Mouse (Mus musculus): ENCODE data around the gene Lars2. TPM values are rescaled to one million over a fixed set of nuclear protein-coding genes. Genes with fewer than 3 reads are reported as not detected.
"Not testable (repeated sequence)": the region's sequence is repeated elsewhere in the genome, so short reads cannot be mapped to it uniquely, and the experiment has no call there.

Lars2 gene
- polyA plus RNA-seq, 1 experiment from 2014 or later, result 718 TPM

DNA sequence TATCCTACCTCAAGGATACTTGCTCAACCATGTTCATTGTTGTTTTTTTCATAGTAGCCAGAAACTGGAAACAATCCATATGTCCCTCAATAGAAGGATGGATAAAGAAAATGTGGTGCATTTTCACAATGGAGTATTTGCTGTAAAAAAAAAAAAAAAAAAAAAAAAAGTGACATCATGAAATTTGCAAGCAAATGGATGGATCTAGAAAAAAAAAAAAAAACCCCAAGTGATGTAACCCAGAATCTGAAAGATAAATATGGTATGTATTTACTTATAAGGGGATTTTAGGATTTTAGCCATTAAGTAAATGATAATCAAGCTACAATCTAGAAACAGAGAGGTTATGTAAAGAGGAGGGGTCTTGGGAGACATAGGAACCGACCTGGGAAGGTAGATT lies 1.4 kb upstream of the Lars2 start:
- H3K9ac ChIP-seq, result no peak overlapping the region
- H3K4me2 ChIP-seq, result no peak overlapping the region
- ATAC-seq (ENCODE audit: low FRiP score, low read depth), result no peak
- no peak overlapping the region for H3K4me3 ChIP-seq
- H3K4me1 ChIP-seq (replicated peaks), result peaks cover 17% of the 10 kb centered on the region
- WGBS, result 80% methylated on average over 1 of the region's 1 CpGs
- H3K9me3 ChIP-seq, result no peaks in the 10 kb centered on the region
- H3K27me3 ChIP-seq, result no peaks in the 10 kb centered on the region
- no peak overlapping the region for H3K27ac ChIP-seq (replicated peaks)
- no peaks in the 10 kb centered on the region for H3K36me3 ChIP-seq

DNA sequence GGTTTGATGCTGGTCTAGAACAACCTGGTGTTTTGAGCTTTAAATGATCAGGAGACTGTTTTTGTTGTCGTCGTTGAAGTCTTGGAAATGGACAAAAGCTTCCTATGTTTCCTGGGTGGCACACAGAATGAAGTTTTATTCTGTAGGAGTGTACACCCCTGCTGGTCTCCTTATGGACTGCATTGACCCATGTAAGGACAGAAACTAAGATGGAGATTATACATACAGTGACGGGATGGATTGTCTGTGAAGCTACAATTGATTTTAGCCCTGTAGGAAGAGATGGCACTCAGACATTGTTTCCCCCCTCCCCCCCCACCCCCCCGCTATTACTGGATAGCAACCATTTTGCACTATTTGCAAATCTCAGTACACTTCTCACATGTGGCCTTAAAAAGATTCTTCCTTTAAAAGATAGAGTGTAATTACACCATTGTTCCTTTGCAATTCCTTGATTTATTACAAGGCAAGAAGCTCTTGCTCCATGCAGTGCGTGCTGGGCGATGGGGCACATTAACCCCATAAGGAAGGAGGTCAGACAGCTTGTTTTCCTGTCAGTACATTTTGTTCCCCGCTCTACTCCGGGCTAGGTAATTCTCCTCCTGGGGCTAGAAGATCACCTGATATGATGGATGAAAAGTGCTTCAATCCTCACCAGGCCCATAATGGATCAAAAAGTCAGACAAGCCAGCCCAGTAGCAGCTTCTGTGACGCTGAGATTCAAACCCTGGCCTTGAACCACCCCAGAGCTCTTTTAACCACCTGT lies 602 bp upstream of the Lars2 start:
- Histone ChIP-seq H3K9ac (peak overlapping the region; percentile 50), H3K36me3 (no peaks in the 10 kb centered on the region), H3K27ac (replicated peaks) (peak overlapping the region; percentile 89), H3K4me2 (peak overlapping the region; percentile 59), H3K27me3 (no peaks in the 10 kb centered on the region), H3K4me3 (peak overlapping the region; percentile 57), H3K9me3 (no peaks in the 10 kb centered on the region), H3K4me1 (replicated peaks) (peaks cover 17% of the 10 kb centered on the region)
- ATAC-seq (ENCODE audit: low FRiP score, low read depth), result peak; percentile 86
- 20% methylated on average over 9 of the region's 9 CpGs for WGBS

DNA sequence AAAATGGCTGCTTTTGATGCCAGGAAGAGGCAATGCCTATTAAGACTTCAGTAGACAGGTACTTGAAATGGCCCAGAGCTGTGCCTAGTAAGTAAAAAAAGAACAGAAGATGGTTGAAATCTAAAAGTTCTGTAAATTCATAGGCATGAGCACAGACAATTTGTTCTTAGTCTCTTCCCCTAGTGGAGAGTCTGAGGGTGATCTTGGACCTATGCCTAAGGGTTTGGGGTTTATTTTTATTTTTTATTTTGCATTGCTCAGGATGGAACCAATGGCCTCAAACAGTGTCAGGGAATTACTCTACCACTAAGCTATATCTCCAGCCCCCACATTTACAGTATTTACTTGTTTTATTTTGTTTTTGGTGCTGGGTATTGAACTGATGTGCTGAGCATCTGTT lies 909 bp downstream of the Lars2 start:
- H3K4me1 ChIP-seq (replicated peaks), result peaks cover 17% of the 10 kb centered on the region
- H3K36me3 ChIP-seq, result peaks cover 5% of the 10 kb centered on the region; the same call in 1 of the 2 replicates
- H3K9me3 ChIP-seq, result no peaks in the 10 kb centered on the region
- peak overlapping the region; percentile 89; the same call in 1 of the 2 replicates for H3K27ac ChIP-seq (replicated peaks)
- H3K9ac ChIP-seq, result peak overlapping the region; percentile 62
- peak overlapping the region; percentile 59 for H3K4me2 ChIP-seq
- no peak for ATAC-seq (ENCODE audit: low FRiP score, low read depth)
- peak overlapping the region; percentile 57 for H3K4me3 ChIP-seq
- no peaks in the 10 kb centered on the region for H3K27me3 ChIP-seq

DNA sequence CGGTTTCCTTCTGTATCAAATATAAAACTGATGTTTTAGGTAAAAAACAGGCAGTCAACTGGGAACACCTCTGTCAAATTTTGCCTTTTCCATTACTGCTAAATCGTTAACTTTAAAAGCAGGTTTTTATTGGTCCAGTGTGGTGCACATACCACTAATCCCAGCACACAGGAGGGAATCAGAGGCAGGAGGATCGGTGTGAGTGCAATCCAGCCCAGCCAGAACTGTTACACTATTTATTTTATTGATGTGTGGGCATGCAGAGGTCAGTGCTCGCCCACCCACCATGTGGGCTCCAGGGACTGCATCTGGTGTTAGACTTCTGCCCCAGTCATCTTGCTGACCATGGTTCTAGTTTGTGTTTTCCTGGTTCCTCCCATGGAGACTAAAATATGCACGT lies 15.7 kb downstream of the Lars2 start:
- no peaks in the 10 kb centered on the region for H3K9me3 ChIP-seq
- H3K4me1 ChIP-seq (replicated peaks), result peaks cover 14% of the 10 kb centered on the region
- H3K9ac ChIP-seq, result no peak overlapping the region
- H3K27me3 ChIP-seq, result no peaks in the 10 kb centered on the region
- no peak overlapping the region for H3K4me2 ChIP-seq
- H3K36me3 ChIP-seq, result peaks cover 17% of the 10 kb centered on the region; the same call in 1 of the 2 replicates
- H3K27ac ChIP-seq (replicated peaks), result no peak overlapping the region
- H3K4me3 ChIP-seq, result no peak overlapping the region
- ATAC-seq (ENCODE audit: low FRiP score, low read depth), result no peak
- 78% methylated on average over 5 of the region's 5 CpGs for WGBS

DNA sequence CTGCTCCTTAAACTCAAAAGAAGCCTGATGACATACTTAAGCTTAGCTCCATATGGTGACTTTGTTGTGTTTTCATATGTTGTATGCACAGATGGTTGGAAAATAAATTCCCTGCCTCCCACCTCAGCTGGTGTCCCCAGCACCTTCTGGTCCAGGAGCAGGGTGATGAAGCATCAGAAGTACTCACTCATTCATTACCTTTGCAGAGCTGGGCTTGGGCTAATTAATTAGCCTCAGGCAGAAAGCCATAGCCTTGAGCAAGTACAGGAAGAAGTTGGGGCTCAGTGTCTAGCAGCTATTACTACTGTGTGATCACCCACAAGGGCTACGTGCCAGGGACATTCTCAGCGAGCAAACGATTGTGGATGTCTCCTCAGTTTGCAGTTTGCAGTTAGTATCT lies 18.0 kb downstream of the Lars2 start:
- H3K4me2 ChIP-seq, result no peak overlapping the region
- no peak overlapping the region for H3K4me3 ChIP-seq
- H3K27ac ChIP-seq (replicated peaks), result peak overlapping the region; percentile 31; the same call in 1 of the 2 replicates
- H3K9ac ChIP-seq, result no peak overlapping the region
- H3K36me3 ChIP-seq, result 0 out of 2 replicates have a peak, but pooled peaks cover 5% of the 10 kb centered on the region
- peak; percentile 45; the same call in 1 of the 2 replicates for ATAC-seq (ENCODE audit: low FRiP score, low read depth)
- 50% methylated on average over 3 of the region's 3 CpGs for WGBS
- no peaks in the 10 kb centered on the region for H3K27me3 ChIP-seq
- no peaks in the 10 kb centered on the region for H3K9me3 ChIP-seq
- peaks cover 14% of the 10 kb centered on the region for H3K4me1 ChIP-seq (replicated peaks)

DNA sequence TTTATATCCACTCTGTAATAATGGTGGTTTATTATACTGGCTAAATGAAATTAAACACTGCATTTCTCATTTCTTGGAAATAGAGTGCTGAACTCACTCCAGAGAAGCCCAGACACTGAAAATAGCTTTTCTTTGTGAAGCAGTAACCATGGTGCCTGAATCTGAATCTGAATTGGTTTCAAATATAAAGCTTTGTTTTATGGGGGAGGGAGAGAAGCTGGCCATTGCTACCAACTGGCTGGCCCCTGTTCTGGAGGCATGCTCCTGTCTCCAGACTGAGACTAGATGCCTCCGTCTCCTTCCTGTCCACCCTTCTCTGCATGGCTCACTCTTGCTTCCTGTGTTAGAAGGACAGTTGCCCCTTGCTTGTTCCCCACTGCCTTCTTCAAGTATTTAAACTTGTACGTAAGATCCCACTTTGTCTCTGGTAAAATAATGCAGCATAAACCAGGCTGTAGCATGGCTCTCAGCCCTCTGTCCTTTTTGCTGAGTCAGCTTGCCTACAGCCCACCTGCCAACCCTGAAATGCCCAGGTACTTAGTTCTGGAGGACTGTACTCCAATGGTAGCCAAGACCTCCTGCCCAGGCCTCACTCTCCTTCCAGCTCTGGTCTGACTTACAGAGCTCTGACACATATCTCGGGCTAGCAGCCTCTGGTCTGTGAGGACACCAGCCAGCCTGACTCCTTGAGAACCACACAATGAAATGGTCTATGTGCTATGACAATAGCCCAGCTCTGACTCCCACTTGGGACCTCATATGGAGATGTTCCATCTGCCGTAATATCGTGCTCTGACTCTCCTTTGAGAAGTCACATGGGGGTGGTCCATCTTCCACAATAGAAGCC lies 18.8 kb downstream of the Lars2 start:
- Histone ChIP-seq H3K4me2 (no peak overlapping the region), H3K9ac (no peak overlapping the region), H3K9me3 (no peaks in the 10 kb centered on the region), H3K27ac (replicated peaks) (peak overlapping the region; percentile 40; the same call in 1 of the 2 replicates), H3K36me3 (0 out of 2 replicates have a peak, but pooled peaks cover 5% of the 10 kb centered on the region), H3K4me3 (no peak overlapping the region), H3K4me1 (replicated peaks) (peaks cover 14% of the 10 kb centered on the region), H3K27me3 (no peaks in the 10 kb centered on the region)
- 42% methylated on average over 5 of the region's 5 CpGs for WGBS
- peak; percentile 63; the same call in 1 of the 2 replicates for ATAC-seq (ENCODE audit: low FRiP score, low read depth)

DNA sequence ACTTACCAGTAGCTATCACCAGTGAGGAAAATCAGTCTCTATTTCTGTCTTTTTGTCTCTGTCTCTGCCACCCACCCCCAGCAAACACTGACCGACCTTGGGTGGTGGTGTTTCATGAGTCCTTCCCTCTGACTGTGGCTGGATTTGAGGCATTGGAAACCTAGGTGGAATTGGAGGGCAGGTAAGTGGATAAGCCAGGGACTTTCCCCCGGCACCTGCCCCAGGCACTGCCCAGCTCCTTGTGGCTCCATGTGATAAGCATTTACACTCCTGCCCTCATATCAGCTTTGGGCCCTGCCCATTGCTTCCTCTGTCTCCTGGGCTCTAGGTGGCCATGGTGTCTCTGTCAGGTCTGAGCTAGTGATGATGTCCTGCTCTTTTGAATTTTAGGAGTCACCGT lies 19.6 kb downstream of the Lars2 start:
- Histone ChIP-seq H3K36me3 (0 out of 2 replicates have a peak, but pooled peaks cover 5% of the 10 kb centered on the region), H3K4me1 (replicated peaks) (peaks cover 14% of the 10 kb centered on the region), H3K9me3 (no peaks in the 10 kb centered on the region), H3K27me3 (no peaks in the 10 kb centered on the region), H3K9ac (no peak overlapping the region), H3K4me2 (no peak overlapping the region), H3K27ac (replicated peaks) (no peak overlapping the region), H3K4me3 (no peak overlapping the region)
- ATAC-seq (ENCODE audit: low FRiP score, low read depth), result no peak
- WGBS, result 95% methylated on average over 3 of the region's 3 CpGs

DNA sequence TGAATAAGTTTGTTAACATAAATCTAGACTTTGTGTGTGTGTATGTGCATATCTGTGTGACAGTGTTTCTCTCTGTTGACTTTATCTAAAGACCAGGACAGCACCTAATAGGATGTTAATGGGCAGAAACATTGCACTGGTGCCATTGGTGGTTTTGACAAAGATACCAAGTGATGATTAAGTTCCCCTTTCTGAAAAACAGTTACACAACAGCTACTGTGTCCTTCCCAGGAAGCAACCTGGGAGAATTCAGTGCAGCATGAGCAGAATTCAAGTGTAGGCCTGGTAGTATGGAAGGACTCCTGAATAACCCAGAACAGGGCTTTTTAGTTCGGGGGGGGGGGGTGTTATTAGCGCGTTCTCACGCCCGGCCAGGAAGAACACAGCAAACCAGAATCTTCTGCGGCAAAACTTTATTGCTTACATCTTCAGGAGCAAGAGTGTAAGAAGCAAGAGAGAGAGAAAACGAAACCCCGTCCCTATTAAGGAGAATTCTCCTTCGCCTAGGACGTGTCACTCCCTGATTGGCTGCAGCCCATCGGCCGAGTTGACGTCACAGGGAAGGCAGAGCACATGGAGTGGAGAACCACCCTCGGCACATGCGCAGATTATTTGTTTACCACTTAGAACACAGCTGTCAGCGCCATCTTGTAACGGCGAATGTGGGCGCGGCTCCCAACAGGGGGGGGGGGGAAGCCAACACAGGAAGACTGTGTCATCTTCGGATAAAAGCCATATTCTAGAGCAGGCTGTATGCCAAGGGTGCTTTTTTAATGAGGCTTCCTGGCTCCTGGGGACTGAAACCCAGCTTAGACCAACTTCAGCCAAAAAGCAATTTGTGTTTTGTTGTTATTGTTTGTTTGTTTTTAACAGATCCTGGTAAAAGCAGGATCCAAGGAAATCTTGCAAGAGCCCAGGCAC lies 21.6 kb downstream of the Lars2 start:
- not testable (repeated sequence) for H3K4me2 ChIP-seq; H3K9me3 ChIP-seq; H3K9ac ChIP-seq; H3K27me3 ChIP-seq; ATAC-seq (ENCODE audit: low FRiP score, low read depth); H3K27ac ChIP-seq (replicated peaks); H3K4me3 ChIP-seq; H3K36me3 ChIP-seq
- peaks cover 14% of the 10 kb centered on the region for H3K4me1 ChIP-seq (replicated peaks)
- WGBS, result 97% methylated on average over 12 of the region's 21 CpGs

DNA sequence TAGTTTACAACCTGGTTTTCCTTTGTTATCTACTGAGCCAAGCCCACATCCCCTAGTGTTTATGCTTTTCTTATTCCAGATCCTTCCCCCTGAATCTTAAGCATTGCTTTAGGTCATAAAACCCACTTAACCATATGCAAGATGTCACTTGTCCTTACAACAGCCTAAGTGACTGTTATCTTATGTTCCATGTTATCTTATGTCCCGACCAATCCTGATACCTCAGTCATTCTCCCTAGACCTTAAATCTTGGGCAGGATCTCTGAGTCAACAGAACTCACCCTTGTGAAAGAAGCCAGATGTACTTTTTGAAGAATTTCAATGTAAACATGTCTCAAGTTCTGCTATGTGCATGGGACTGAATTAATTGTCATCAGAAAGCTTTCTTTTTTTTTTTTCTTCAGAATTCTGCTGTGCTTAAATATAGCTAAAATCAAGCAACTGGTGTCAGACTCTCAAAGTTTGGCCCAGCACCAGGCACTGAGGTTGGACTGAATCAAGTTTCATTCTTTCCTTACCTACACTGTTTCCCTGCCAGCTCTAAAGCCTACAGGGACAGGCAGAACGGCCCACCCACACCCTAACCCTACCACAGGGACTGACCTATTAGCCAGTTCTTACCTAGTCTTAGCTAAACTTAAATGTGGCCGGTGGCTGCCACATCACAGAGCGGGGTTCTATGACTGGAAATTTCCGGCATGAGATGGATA lies 24.6 kb downstream of the Lars2 start:
- Histone ChIP-seq H3K9ac (no peak overlapping the region), H3K27me3 (no peaks in the 10 kb centered on the region), H3K4me2 (no peak overlapping the region), H3K4me1 (replicated peaks) (no peaks in the 10 kb centered on the region), H3K36me3 (peaks cover 7% of the 10 kb centered on the region; the same call in 1 of the 2 replicates), H3K9me3 (no peaks in the 10 kb centered on the region), H3K4me3 (no peak overlapping the region), H3K27ac (replicated peaks) (no peak overlapping the region)
- ATAC-seq (ENCODE audit: low FRiP score, low read depth), result no peak
- 92% methylated on average over 5 of the region's 5 CpGs for WGBS

DNA sequence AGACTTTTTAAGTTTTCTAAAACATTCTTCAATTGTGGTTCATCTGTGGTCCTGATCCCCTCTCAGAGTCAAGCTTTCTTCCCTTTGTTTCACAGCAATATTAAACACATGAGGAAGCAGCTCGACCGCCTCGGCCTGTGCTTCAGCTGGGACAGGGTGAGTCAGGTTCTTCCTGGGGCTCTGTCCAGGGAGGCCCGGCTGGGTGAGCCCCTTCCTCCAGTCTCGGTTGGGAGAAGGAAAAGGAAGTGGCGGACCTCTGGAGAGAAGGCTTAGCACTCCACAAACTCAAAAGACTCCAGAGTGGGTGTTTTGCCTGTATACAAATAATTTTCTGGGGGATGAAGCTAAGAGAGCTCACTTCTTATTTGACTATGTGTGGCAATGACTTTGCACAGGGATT lies 28.1 kb downstream of the Lars2 start:
- Histone ChIP-seq H3K4me1 (replicated peaks) (no peaks in the 10 kb centered on the region), H3K36me3 (peaks cover 7% of the 10 kb centered on the region; the same call in 1 of the 2 replicates), H3K4me2 (no peak overlapping the region), H3K27ac (replicated peaks) (no peak overlapping the region), H3K27me3 (no peaks in the 10 kb centered on the region), H3K9me3 (no peaks in the 10 kb centered on the region), H3K9ac (no peak overlapping the region), H3K4me3 (no peak overlapping the region)
- no peak for ATAC-seq (ENCODE audit: low FRiP score, low read depth)
- WGBS, result 71% methylated on average over 6 of the region's 6 CpGs

DNA sequence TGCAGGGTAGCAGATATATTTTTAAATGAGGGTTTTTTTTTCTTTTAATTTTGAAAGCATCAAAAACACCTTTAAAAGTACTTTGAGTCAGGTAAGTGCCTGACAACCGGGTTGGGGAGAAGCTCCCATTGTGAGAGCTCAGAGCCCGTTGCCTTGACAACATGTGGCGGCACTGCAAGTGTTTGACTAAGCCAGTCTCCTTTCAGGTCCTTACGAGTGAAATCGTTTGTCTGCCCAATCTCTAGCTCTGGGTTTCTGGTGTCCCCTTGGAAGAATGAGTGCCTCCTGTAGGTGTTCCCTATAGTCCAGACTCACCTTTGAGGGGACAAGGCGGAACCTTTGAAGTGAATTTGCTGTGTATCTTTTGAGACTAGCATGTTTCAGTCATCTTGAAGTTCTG lies 31.0 kb downstream of the Lars2 start:
- no peak for ATAC-seq (ENCODE audit: low FRiP score, low read depth)
- Histone ChIP-seq H3K27me3 (no peaks in the 10 kb centered on the region), H3K36me3 (peaks cover 7% of the 10 kb centered on the region; the same call in 1 of the 2 replicates), H3K4me3 (no peak overlapping the region), H3K9ac (no peak overlapping the region), H3K4me1 (replicated peaks) (no peaks in the 10 kb centered on the region), H3K9me3 (no peaks in the 10 kb centered on the region), H3K4me2 (no peak overlapping the region), H3K27ac (replicated peaks) (no peak overlapping the region)
- 27% methylated on average over 6 of the region's 6 CpGs for WGBS

All from hindbrain, embryonic 15.5 days (tissue).